Mouse (Mus musculus) MEL (cell line): ENCODE measurements at regions not wholly inside any gene's neighbourhood (a gene's known extent, or its start where the extent isn't known, plus 50 kb on each side); places are given as distances from the start of the nearest gene placed in this dataset.

Experiments
- DNase-seq: peaks from one replicate; pipeline ENCODE4 v3.0.0; 2011; ENCODE audit warnings: low read depth, low spot score
- H3K27ac ChIP-seq: 2 replicates; pipeline ENCODE4 v1.5.1; 2012; ENCODE audit warnings: low read depth, mild to moderate bottlenecking, control low read depth, low read length, moderate library complexity; ENCODE audit not compliant: control insufficient read depth
- H3K27me3 ChIP-seq, 2 experiments: fragments of 150-350 bp in 1 of 2; sonication (generic) in 1 of 2; 2 replicates each; pipeline ENCODE4 v1.6.1; 2012; ENCODE audit warnings: low read length in 2 of 2, mild to moderate bottlenecking in 2 of 2, improper control_type of control experiment in 1 of 2, moderate library complexity in 1 of 2; ENCODE audit not compliant: insufficient read depth in 2 of 2, control insufficient read depth in 1 of 2
- H3K36me3 ChIP-seq, 2 experiments: 2 replicates each; pipeline ENCODE4 v1.6.1; 2012 to 2014; ENCODE audit warnings: low read length in 2 of 2, improper control_type of control experiment in 1 of 2, inconsistent platforms in 1 of 2, mild to moderate bottlenecking in 1 of 2; ENCODE audit not compliant: insufficient read depth in 2 of 2, control insufficient read depth in 1 of 2
- H3K4me1 ChIP-seq, 2 experiments: fragments of 150-350 bp in 1 of 2; sonication (generic) in 1 of 2; 2 replicates each; pipeline ENCODE4 v1.6.1; 2012; ENCODE audit warnings: low read length in 2 of 2, improper control_type of control experiment in 1 of 2, mild to moderate bottlenecking in 1 of 2; ENCODE audit not compliant: insufficient read depth in 2 of 2, control insufficient read depth in 1 of 2
- H3K4me3 ChIP-seq, 2 experiments: fragments of 150-350 bp in 1 of 2; sonication (generic) in 1 of 2; 2 replicates each; pipeline ENCODE4 v1.5.1; 2012; ENCODE audit warnings: low read depth in 2 of 2, low read length in 2 of 2, mild to moderate bottlenecking in 2 of 2, moderate library complexity in 2 of 2, control low read depth in 1 of 2, improper control_type of control experiment in 1 of 2; ENCODE audit not compliant: control insufficient read depth in 1 of 2, insufficient read depth in 1 of 2
- H3K79me2 ChIP-seq: 2 replicates; pipeline ENCODE4 v1.6.1; 2012; ENCODE audit warnings: mild to moderate bottlenecking, low read length, moderate library complexity; ENCODE audit not compliant: control insufficient read depth, poor library complexity, insufficient read depth
- H3K9ac ChIP-seq: 2 replicates; pipeline ENCODE4 v1.6.1; 2012; ENCODE audit warnings: low read depth, mild to moderate bottlenecking, control low read depth, low read length, moderate library complexity; ENCODE audit not compliant: control insufficient read depth, poor library complexity, severe bottlenecking
- H3K9me3 ChIP-seq: fragments of 150-350 bp; sonication (generic); replicated peaks from 2 replicates; pipeline ENCODE4 v1.6.1; 2012; ENCODE audit warnings: mild to moderate bottlenecking, low read length, improper control_type of control experiment, moderate library complexity; ENCODE audit not compliant: insufficient read depth
- CHD1 ChIP-seq: IDR thresholded peaks from 2 replicates; pipeline ENCODE4 v1.6.1; 2012; ENCODE audit warnings: low read depth, mild to moderate bottlenecking, inconsistent platforms, low read length, improper control_type of control experiment
- CHD2 ChIP-seq: IDR thresholded peaks from 2 replicates; pipeline ENCODE4 v1.6.1; 2011; ENCODE audit warnings: low read length, improper control_type of control experiment
- GABPA ChIP-seq: IDR thresholded peaks from 2 replicates; pipeline ENCODE4 v1.6.1; 2012; ENCODE audit warnings: low read depth, mild to moderate bottlenecking, inconsistent platforms, low read length, improper control_type of control experiment, moderate library complexity
- JUND ChIP-seq: IDR thresholded peaks from 2 replicates; pipeline ENCODE4 v1.6.1; 2011; ENCODE audit warnings: low read depth, mild to moderate bottlenecking, improper control_type of control experiment, low read length
- MEF2A ChIP-seq: IDR thresholded peaks from 2 replicates; pipeline ENCODE4 v1.6.1; 2014; ENCODE audit warnings: low read depth, mild to moderate bottlenecking, inconsistent platforms, low read length, improper control_type of control experiment; ENCODE audit not compliant: poor library complexity, insufficient replicate concordance, severe bottlenecking; ENCODE audit errors: extremely low read depth
- MYC ChIP-seq: IDR thresholded peaks from 2 replicates; pipeline ENCODE4 v1.6.1; 2011; ENCODE audit warnings: low read depth, mild to moderate bottlenecking, low read length, improper control_type of control experiment, moderate library complexity
- POLR2A ChIP-seq, 2 experiments: IDR thresholded peaks; 2 replicates each; pipeline ENCODE4 v1.6.1; 2011 to 2012; ENCODE audit warnings: low read length in 2 of 2, mild to moderate bottlenecking in 2 of 2, control low read depth in 1 of 2, improper control_type of control experiment in 1 of 2, low read depth in 1 of 2, moderate library complexity in 1 of 2; ENCODE audit not compliant: control insufficient read depth in 1 of 2, insufficient read depth in 1 of 2, poor library complexity in 1 of 2
- POLR2AphosphoS2 ChIP-seq: IDR thresholded peaks from 2 replicates; pipeline ENCODE4 v1.6.1; 2011; ENCODE audit warnings: low read length, improper control_type of control experiment
- RCOR1 ChIP-seq: IDR thresholded peaks from 2 replicates; pipeline ENCODE4 v1.6.1; 2012; ENCODE audit warnings: low read depth, mild to moderate bottlenecking, inconsistent platforms, low read length, improper control_type of control experiment
- SMC3 ChIP-seq: IDR thresholded peaks from 2 replicates; pipeline ENCODE4 v1.6.1; 2011; ENCODE audit warnings: low read depth, low read length, improper control_type of control experiment
- TAL1 ChIP-seq: IDR thresholded peaks from 2 replicates; pipeline ENCODE4 v1.6.1; 2012; ENCODE audit warnings: mild to moderate bottlenecking, inconsistent platforms, low read length, moderate library complexity, mixed read lengths
- TBP ChIP-seq: IDR thresholded peaks from 2 replicates; pipeline ENCODE4 v1.8.0; 2011; ENCODE audit warnings: low read depth, low read length, improper control_type of control experiment
- UBTF ChIP-seq: IDR thresholded peaks from 2 replicates; pipeline ENCODE4 v1.6.1; 2012; ENCODE audit warnings: low read depth, mild to moderate bottlenecking, inconsistent platforms, low read length, improper control_type of control experiment, moderate library complexity, borderline replicate concordance; ENCODE audit not compliant: insufficient read depth
- ZMIZ1 ChIP-seq: IDR thresholded peaks from 2 replicates; pipeline ENCODE4 v1.6.1; 2012; ENCODE audit warnings: low read depth, mild to moderate bottlenecking, inconsistent platforms, low read length, improper control_type of control experiment, moderate library complexity
- ZNF384 ChIP-seq: IDR thresholded peaks from 2 replicates; pipeline ENCODE4 v1.6.1; 2012; ENCODE audit warnings: low read depth, mild to moderate bottlenecking, inconsistent platforms, low read length, improper control_type of control experiment

DNA sequence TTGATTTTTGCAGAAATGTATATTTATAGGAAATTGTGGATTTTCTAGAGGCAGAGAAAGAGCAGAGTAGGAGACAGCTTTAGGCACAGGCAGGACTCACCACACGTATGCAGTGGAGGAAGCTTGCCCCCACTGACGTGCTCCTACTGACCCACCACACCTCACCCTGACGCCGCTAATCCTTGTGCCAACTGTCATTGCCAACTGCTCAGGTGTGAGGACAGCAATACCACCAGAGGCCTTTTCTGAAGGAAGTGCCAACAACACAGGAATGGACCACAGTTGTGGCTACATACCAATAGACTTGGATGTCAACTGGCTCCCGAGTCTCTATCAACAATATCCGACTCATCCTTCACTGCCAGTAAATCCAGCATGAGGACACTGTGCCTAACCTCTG lies 422.5 kb downstream of the Prim2 start:
- Histone ChIP-seq H3K27ac (no peak overlapping the region), H3K4me3 (no peak overlapping the region)
- TF ChIP-seq UBTF (no peak), ZMIZ1 (no peak), TBP (no peak), POLR2AphosphoS2 (no peak), ZNF384 (no peak), POLR2A (IDR thresholded peaks at IDR 0.05; ENCODE audit: control insufficient read depth in 1 of 2, insufficient read depth in 1 of 2, low read depth in 1 of 2, low read length in 2 of 2, poor library complexity in 1 of 2) (no peak), RCOR1 (no peak)
- TF ChIP-seq, all 39 proteins: peak for 0
- DNase-seq = no peak
- H3K79me2 ChIP-seq = no peaks in the 10 kb centered on the region
- H3K4me1 ChIP-seq = no peaks in the 10 kb centered on the region
- no peaks in the 10 kb centered on the region for H3K27me3 ChIP-seq
- H3K36me3 ChIP-seq = no peaks in the 10 kb centered on the region
- no peaks in the 10 kb centered on the region for H3K9me3 ChIP-seq
- no peak overlapping the region for H3K9ac ChIP-seq

DNA sequence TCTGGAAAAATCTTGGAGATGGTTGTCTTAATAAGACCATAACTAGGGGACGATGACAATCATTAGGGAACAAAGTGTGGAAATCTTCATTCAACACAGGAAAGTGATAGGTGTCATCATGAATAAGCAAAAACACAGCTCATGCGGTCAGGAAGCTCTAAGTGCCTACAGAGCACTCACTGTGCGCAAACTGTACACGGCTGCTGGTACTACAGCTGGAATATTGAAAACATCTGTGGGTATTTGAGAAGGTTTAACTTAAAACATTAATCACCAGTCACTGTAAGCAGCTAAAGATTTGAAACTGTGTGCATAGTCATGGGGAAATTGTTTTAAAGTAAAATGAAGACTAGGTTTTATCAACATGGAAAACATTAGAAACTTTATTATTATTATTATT lies 424.4 kb downstream of the Prim2 start:
- H3K4me1 ChIP-seq = no peaks in the 10 kb centered on the region
- H3K9me3 ChIP-seq = no peaks in the 10 kb centered on the region
- no peak for DNase-seq
- no peaks in the 10 kb centered on the region for H3K27me3 ChIP-seq
- H3K4me3 ChIP-seq = no peak overlapping the region
- H3K36me3 ChIP-seq = no peaks in the 10 kb centered on the region
- no peaks in the 10 kb centered on the region for H3K79me2 ChIP-seq
- H3K27ac ChIP-seq = no peak overlapping the region
- no peak overlapping the region for H3K9ac ChIP-seq
- TF ChIP-seq MEF2A (no peak), SMC3 (no peak), TAL1 (no peak), MYC (no peak), CHD1 (no peak)

DNA sequence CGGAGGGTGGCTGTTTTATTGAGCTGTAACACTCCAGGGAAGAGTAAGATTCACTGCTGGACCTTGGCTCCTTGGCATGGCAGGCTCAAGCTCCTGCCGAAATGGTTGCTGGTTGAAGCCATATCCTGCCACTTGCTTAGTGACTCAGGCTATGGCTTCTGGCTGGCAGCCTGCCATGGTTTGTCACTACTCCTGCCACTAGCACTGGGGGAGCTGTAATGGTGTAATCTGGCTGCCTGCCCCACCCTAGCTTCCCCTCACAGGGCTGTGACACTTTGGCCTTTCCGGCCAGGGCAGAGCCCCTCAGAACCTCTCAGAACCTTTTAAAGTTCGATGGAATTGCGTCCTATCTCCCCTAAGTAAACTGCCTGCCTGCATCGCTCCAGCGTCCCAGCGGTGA lies 424.9 kb downstream of the Prim2 start:
- Histone ChIP-seq H3K4me1 (no peaks in the 10 kb centered on the region), H3K9ac (no peak overlapping the region), H3K79me2 (no peaks in the 10 kb centered on the region), H3K27ac (no peak overlapping the region), H3K27me3 (no peaks in the 10 kb centered on the region), H3K9me3 (no peaks in the 10 kb centered on the region), H3K36me3 (no peaks in the 10 kb centered on the region), H3K4me3 (no peak overlapping the region)
- DNase-seq = no peak
- TF ChIP-seq JUND = no peak
- no peak for TF ChIP-seq CHD2
- no peak for TF ChIP-seq GABPA
